Mouse (Mus musculus) megakaryocyte, embryonic 14.5 days (primary cell): ENCODE data around the gene Gm49395.

ENCODE experiments used
- FLI1 ChIP-seq: IDR thresholded peaks from 2 replicates; pipeline ENCODE4 v1.6.1; 2012; ENCODE audit warnings: low read length, inconsistent platforms, mixed read lengths
- GATA1 ChIP-seq: IDR thresholded peaks from 3 replicates; pipeline ENCODE4 v1.6.1; 2012; ENCODE audit warnings: mixed read lengths, low read length, inconsistent platforms, borderline replicate concordance

DNA sequence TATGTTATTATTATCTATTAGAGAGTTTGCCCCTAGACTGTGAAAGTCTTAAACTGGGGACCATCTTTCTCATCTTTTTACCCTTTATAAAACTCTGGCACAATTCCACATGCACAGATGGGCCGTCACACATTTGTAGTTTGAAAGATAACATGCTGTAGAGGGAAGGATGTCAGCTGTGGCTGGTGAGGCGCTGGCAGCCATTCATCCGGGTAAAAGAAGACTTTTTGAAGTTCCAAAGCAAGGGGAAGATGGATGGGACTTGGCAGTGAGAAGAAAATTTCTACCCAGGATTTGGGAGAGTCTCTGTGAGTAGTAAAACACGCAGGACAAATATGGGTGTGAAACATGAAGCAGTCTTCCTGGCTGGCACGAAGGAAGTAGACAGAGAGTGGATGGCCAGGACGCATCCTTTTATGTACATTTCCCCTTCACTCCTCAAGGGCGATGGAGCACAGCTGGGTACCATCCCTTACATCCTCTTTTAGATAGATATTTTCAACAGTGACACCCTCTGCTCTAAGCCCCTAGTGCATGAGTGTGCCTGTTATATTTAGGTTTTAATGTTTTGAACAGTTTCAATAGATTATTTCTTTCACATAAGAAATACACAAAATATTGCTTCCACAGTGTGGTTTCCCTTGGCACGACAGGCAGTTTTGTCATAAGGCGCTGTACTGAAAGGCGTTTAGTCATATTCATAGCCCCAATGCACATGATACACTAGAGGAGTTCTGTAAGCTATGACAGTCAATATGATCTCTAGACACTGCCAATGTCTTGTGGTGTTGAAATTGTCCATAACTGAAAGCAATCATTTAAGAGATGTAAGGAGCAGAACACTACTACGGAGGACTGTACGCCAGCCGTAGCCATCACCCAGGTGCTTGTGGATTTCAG lies 50.8 kb downstream of the Gm49395 start:
- no peak for TF ChIP-seq GATA1
- TF ChIP-seq FLI1 = no peak
